Mouse (Mus musculus): Measurements from ENCODE around the gene 1700029F12Rik.
"Not testable (repeated sequence)": the region's sequence is repeated elsewhere in the genome, so short reads cannot be mapped to it uniquely, and the experiment has no call there.

1700029F12Rik gene

GRCm38 (mm10) chr13:97034262-97034661 is at the start of gene 1700029F12Rik:
Gene 1700029F12Rik (minus strand): TSS chr13:97034362.
- no peak for DNase-seq

- DNase-seq = no peak
Measured at GRCm38 (mm10) chr13:97082432-97082831, 48.3 kb upstream of the 1700029F12Rik start.

GRCm38 (mm10) chr13:97080615-97081014 is 46.5 kb upstream of the 1700029F12Rik start:
- no peak for DNase-seq

GRCm38 (mm10) chr13:97080201-97080600 is 46.0 kb upstream of the 1700029F12Rik start:
- DNase-seq = peak; percentile 47

GRCm38 (mm10) chr13:97077556-97077955 is 43.4 kb upstream of the 1700029F12Rik start:
- no peak for DNase-seq

- no peak for DNase-seq
Measured at GRCm38 (mm10) chr13:97073497-97073896, 39.3 kb upstream of the 1700029F12Rik start.

- peak; percentile 47 for DNase-seq
Measured at GRCm38 (mm10) chr13:97071626-97072241, 37.6 kb upstream of the 1700029F12Rik start.

GRCm38 (mm10) chr13:97070931-97071625 is 36.9 kb upstream of the 1700029F12Rik start:
- DNase-seq = peak; percentile 39

- no peak for DNase-seq
Measured at GRCm38 (mm10) chr13:97068151-97068550, 34.0 kb upstream of the 1700029F12Rik start.

GRCm38 (mm10) chr13:97067691-97068090 is 33.5 kb upstream of the 1700029F12Rik start:
- no peak for DNase-seq

GRCm38 (mm10) chr13:97066649-97067550 is 32.7 kb upstream of the 1700029F12Rik start, which contains the start of gene Fam169a:
Gene Fam169a (plus strand): TSS chr13:97067286.
- DNase-seq = no peak

GRCm38 (mm10) chr13:97064844-97065621 is 30.9 kb upstream of the 1700029F12Rik start:
- not testable (repeated sequence) for DNase-seq

- no peak for DNase-seq
Measured at GRCm38 (mm10) chr13:97064413-97064812, 30.3 kb upstream of the 1700029F12Rik start.

- DNase-seq = no peak
Measured at GRCm38 (mm10) chr13:97063431-97063830, 29.3 kb upstream of the 1700029F12Rik start.

- peak; percentile 39 for DNase-seq
Measured at GRCm38 (mm10) chr13:97062151-97062550, 28.0 kb upstream of the 1700029F12Rik start.

- no peak for DNase-seq
Measured at GRCm38 (mm10) chr13:97060331-97060730, 26.2 kb upstream of the 1700029F12Rik start.

GRCm38 (mm10) chr13:97059746-97060145 is 25.6 kb upstream of the 1700029F12Rik start:
- no peak for DNase-seq

- DNase-seq = no peak
Measured at GRCm38 (mm10) chr13:97057817-97058216, 23.7 kb upstream of the 1700029F12Rik start.

GRCm38 (mm10) chr13:97053844-97054243 is 19.7 kb upstream of the 1700029F12Rik start:
- DNase-seq = peak; percentile 76

- DNase-seq = peak; percentile 64
Measured at GRCm38 (mm10) chr13:97052667-97053066, 18.5 kb upstream of the 1700029F12Rik start.

GRCm38 (mm10) chr13:97051158-97051557 is 17.0 kb upstream of the 1700029F12Rik start:
- DNase-seq = peak; percentile 55

GRCm38 (mm10) chr13:97030075-97030474 is 4.1 kb downstream of the 1700029F12Rik start:
- no peak for DNase-seq

Data from cerebellum, adult 8-10 months (tissue).